Mouse (Mus musculus): ENCODE measurements around the gene Fibp. TPM values are rescaled to one million over a fixed set of nuclear protein-coding genes. Genes with fewer than 3 reads are reported as not detected.

Gene Fibp
- 59.8 and 61.8 TPM in 2 replicates for polyA plus RNA-seq (2015; fragmentation: Nextera tagmentation; extraction: Ambion mirVana)

DNA sequence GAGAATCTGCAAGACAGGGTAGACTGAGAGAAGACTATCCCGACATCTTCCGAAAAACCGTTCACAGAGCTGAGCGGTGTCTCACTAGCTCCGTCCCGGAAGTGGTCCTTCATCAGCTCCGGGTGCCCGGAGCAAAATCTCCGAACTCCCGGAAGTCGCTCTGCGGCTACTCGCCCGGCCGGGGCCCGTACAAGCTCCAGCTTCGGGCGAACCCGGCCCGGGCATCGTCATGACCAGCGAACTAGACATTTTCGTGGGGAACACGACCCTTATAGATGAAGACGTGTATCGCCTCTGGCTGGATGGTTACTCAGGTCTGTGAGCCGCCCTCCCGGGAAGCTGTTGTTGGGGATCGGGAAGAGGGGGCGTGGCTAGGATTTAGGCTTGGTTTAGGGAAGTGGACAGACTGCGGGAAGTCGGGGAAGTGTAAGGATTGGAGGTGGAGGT is at the start of gene Fibp:
Fibp (plus strand) TSS at position 151 of the 447 bp plus-strand sequence.

DNA sequence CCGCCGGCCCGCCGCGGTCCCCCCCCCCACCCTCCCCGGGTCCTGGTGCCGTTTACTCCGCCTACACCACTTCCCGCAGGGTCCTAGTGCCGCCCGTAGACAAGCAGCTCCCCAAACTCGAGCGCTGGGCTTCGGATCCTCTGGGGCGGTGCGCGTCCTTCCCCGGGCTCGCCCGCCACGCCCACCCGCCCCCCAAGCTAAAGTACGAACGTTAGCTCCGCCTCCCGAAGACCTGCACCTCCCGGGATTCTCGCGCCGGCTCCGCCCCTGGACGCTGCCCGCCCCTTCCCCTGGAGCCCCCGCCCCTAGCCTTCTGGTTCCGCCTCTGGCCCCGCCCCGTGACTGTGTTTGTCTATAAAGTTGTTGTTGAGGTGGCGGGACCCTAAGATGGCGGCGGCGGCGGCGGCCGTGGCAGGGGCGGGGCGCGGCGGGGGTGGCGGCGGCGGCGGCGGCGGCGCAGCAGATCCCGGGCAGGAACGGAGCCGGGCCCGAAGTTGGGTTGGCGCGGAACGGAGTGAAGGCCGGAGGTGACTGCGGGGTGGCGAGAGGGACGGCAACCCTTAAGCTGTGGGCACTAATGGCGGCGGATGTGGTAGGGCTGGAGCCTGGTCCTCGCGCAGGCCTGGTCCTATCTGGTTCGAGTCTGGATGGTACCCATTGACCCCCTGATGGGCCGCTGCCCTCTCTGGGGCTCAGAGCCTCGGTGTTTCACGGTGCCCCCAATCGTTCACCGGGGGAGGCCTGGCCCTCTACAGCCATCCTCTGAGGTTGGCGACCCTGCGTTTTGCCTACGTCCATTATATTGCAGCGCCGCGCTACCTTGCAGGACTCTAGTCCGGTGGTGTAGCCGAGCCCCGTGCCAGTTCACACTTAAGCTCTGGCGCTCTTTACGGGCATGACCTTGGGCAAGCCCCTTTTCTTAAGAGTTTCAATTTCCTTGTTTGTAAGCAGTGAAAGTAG is 35.4 kb upstream of the Fibp start, which contains the start of the genes Drap1 and AI837181:
Drap1 (minus strand) TSS at position 198 of the 960 bp plus-strand sequence.
AI837181 (plus strand) TSS at position 363 of the 960 bp plus-strand sequence.

DNA sequence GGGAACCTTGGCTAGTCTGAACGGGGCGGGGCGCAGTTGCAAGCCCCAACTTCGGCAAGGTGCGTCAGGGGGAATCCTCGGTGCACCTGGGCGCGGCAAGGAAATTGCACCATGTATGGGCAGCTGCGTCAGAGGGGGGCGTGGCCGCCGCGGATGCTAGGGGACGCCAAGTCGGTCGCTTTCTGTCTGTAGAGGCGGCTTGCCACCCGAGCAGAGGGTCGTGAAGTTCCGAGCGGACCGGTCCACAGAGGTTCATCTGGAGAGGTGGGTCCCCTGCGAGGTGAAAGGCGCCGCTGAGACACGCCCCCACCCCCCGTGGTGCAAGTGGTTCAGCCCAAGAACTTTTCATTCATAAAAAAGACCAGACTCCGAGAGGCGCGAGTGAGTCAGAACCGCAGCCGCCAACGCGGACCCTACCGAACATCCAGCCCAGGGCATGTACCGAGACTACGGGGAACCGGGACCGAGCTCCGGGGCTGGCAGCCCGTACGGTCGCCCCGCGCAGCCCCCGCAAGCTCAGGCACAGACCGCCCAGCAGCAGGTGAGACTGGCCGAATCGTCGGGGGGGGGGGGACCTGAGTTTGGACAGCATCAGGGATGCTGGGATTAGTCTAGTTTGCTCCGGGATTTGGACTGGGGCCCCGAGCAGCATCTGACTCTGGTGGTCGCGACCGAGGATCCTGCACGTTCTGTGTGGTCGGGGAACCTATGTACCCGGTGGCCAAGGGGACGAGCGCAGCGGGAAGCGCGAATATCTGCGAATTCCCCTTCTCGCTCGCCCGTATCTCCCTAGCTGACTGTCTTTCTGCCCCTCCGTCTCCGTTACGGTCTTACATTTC is 12.7 kb upstream of the Fibp start, which contains the start of gene Fosl1:
Fosl1 (plus strand) TSS at position 33 of the 839 bp plus-strand sequence.

DNA sequence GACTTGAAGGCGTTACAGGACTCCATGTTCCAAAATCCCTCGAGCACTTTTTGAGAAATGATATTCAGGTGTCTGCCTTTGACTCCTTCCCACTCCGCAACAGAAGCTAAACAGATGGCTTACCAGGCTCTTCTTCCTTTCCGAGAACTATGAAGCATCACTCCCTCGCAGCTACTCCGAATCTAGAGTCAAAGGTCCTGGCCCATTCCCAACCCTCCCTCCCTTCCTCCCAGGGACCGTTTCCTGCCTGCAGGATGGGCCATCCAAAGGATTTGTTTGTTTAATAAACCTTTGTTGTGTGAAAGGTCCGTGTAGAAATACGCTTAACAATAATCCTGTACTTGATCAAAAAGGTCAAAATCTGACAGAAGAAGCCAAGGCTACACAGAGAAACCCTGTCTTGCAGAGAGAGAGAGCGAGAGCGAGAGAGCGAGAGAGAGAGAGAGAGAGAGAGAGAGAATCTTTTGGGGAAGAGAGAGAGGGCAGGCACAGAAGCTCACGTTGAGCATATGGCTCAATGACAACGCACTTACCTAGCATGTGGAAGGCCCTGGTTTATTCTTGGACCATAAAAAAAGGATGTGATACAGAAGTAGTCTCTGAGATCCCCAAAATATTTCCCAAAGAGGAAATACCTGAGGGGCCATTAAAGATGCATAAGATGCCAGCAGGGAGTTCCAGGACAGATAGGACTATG is 2.5 kb upstream of the Fibp start, which contains the start of gene Ccdc85b:
Ccdc85b (minus strand) TSS at position 149 of the 697 bp plus-strand sequence.

DNA sequence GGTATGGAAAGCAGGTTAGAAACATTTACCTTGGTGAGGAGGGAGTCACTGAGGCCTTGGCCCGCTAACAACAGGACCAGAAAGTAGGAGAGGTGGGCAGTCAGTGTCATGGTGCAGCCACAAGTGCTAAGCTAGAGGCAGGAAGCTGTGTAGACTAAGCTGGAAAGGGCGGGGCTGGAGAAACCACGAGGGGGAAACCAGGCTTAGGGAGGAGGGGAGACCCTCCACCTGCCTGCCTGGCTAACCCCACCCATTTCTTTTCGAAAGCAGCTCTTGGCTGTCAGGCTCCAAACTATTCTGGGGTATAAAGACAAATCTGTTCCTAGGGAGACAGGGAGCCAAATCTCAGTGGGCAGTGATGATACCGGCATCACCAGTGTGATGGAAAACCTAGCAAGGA is 8.0 kb downstream of the Fibp start, which contains the start of gene Ctsw:
Ctsw (minus strand) TSS at position 134 of the 400 bp plus-strand sequence.

DNA sequence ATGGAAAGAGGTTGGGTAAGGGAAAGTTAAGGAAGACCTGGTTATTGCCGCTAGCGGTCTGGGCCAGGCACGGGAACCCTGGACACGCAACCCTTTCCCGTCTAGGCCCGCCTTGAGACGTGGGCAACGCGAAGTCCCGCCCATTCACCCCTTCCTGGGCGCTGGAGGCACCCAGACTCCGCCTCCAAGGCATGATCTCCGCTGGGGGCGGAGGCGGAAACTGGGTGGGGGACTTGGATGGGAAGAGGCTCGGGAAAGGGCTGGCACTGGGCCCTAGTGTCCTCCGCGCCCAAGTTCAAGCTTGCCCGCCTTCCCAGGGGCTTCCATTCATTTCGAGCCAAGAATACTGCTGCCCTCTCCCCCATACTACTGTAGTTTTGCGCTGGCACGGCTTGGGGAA is 13.3 kb downstream of the Fibp start, which contains the start of gene Efemp2:
Efemp2 (plus strand) TSS at position 235 of the 400 bp plus-strand sequence.

DNA sequence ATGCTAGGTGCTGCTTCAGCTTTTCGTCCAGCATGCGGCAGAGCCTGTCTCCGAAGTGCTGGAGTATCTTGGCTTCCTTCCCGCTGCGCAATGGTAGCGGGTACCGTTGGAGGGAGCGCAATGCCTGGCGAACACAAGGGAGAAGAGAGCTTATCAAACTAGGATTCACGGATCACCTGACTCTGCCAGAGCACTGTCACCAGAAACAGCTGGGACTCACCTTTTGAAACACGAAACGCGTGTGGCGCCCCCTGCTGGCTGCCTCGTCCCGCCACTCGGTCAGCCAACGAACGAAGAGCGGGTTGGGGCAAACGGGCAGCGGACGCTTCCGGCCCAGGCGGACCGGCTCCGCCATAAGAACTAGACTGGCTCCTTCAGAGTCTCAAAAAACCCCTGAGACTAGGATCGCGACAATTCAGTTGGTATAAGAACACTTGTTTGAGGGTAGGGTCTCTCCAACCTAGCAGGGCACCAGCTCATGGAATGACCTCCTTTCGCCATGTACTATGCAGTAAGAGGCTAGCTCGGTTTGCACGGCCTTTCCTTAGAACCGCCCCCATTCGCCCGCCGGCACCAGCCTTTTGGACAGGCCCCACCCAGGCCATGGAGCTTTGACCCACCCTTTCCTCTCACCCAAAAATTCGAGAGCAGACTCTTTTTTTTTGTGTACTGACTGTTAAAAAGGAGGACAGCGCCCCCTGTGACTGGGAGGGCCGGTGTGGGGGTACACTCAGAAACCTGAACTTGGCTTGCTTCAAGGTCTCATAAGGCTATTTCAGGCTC is 27.5 kb downstream of the Fibp start, which contains the start of gene Mus81:
Mus81 (minus strand) TSS at position 635 of the 783 bp plus-strand sequence.

DNA sequence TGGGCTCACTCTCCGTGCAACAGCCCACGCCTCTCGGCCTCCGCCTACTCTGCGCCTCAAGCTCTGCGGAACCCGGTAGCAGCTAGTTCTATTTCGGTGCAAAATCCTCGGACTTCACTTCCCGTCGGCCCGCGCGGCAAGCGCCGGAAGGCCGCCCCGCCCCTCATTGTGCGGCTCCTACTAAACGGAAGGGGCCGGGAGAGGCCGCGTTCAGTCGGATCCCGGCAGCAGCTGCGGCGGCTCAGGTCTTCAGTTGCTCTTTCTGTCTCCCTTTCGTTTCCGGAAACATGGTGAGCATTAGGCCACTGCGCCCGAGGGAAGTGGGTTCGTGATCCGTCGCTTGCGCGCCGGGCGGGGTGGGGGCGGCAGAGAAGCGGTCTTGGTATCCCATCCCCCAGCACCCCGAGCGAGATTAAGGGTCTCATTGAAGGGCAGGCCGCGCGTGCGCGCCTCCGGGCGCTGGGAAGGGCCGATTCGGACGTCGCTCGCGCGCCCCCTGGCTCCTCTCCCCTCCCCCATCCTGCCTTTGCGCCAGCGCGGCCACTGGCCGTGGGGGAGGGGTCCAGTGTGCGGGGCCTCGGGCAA is 30.0 kb downstream of the Fibp start, which contains the start of gene Cfl1:
Cfl1 (plus strand) TSS at position 143 of the 585 bp plus-strand sequence.

DNA sequence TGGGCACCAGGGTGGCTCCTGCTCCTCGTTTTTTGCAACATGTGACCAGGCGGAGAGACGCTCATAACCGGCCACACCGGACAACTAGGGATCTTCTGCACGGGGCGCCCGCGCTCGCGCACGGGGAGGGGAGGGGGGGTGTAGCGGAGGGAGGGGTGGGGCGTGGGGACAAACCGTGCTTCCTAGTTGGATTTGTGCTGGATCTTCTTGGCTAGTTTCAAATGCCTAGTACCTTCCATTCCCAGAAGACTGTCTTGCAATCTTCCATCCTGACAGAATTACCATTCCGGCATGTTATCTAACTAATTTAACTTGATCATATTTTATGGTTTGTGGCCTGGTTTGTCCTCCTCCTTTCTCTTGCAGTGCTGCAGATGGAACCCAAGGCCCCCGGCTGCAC is 43.3 kb downstream of the Fibp start, which contains the start of gene 1700020D05Rik:
1700020D05Rik (minus strand) TSS at position 101 of the 400 bp plus-strand sequence.

DNA sequence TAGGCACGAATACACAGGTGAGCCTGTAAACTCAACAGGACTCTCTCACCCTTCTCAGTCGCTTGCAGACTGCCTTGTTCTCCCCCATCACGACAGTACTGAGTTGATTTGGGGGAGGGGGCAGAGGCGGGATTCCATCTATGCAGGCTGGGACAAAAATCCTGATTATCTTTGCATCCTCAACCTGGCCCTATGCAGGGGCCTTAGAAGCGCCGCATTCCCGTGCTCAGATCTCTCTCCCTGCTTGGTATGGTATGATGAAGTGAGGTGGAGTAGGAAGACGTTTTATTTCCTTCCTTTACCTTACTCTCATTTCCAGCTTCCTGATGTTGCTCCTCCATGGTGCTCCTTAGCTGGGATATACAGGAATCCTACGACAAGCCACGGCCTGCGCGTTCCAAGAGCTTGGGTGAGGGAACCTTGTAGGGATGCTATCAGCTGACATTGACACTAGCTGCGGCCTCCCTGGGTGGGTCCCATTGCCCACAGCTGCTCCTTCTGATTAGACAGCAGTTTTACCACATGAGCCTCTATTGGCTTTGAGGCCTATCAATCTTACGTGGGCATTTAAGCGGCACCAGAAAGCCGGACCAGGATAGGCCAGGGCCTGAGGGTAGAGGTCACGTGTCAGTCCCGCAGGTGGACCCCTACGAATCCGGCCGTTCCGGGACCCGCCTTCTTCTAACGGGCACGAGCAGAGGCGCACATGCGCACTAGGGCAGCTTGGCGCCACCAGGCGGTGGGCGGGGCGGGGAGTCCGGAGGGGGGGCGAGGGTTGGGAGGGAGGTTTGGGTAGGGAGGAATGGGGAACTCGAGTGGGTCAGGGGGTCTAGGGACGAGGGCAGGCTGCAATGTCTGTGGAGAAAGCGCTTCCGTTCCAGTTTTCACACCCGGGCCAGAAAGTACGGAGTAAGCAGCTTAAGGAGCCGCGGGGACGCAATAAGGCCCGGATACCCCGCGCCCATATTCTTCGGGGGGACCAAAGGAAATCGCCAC is 49.9 kb downstream of the Fibp start, which contains the start of gene Snx32:
Snx32 (minus strand) TSS at position 508 of the 996 bp plus-strand sequence.

Other genes starting within 250 kb of the Fibp start
- gene Pacs1, start 187.5 kb upstream of the Fibp start, polyA plus RNA-seq (2015; fragmentation: Nextera tagmentation; extraction: Ambion mirVana), result 6.6 and 7.4 TPM in 2 replicates
- gene Sf3b2, start 165.2 kb upstream of the Fibp start, polyA plus RNA-seq (2015; fragmentation: Nextera tagmentation; extraction: Ambion mirVana), result 128 and 129 TPM in 2 replicates
- gene Gal3st3, start 162.3 kb upstream of the Fibp start, polyA plus RNA-seq (2015; fragmentation: Nextera tagmentation; extraction: Ambion mirVana), result 0.45 and 0.57 TPM in 2 replicates
- gene Catsper1, start 124.9 kb upstream of the Fibp start, polyA plus RNA-seq (2015; fragmentation: Nextera tagmentation; extraction: Ambion mirVana), result not detected in 2 replicates
- 4.5 and 13.1 TPM in 2 replicates for gene Cst6, start 111.0 kb upstream of the Fibp start, polyA plus RNA-seq (2015; fragmentation: Nextera tagmentation; extraction: Ambion mirVana)
- gene Eif1ad, start 93.9 kb upstream of the Fibp start, polyA plus RNA-seq (2015; fragmentation: Nextera tagmentation; extraction: Ambion mirVana), result 21.4 and 25.3 TPM in 2 replicates
- 216 and 231 TPM in 2 replicates for gene Banf1, start 93.4 kb upstream of the Fibp start, polyA plus RNA-seq (2015; fragmentation: Nextera tagmentation; extraction: Ambion mirVana)
- gene Sart1, start 71.9 kb upstream of the Fibp start, polyA plus RNA-seq (2015; fragmentation: Nextera tagmentation; extraction: Ambion mirVana), result 22.0 and 29.6 TPM in 2 replicates
- gene Tsga10ip, start 58.1 kb upstream of the Fibp start, polyA plus RNA-seq (2015; fragmentation: Nextera tagmentation; extraction: Ambion mirVana), result 0.13 TPM in 1 of 2 replicates, not detected in the other
- 361 and 364 TPM in 2 replicates for gene Drap1, start 35.6 kb upstream of the Fibp start, polyA plus RNA-seq (2015; fragmentation: Nextera tagmentation; extraction: Ambion mirVana)
- 46.1 and 48.8 TPM in 2 replicates for gene AI837181, start 35.5 kb upstream of the Fibp start, polyA plus RNA-seq (2015; fragmentation: Nextera tagmentation; extraction: Ambion mirVana)
- gene Fosl1, start 13.1 kb upstream of the Fibp start, polyA plus RNA-seq (2015; fragmentation: Nextera tagmentation; extraction: Ambion mirVana), result not detected in 2 replicates
- gene Ccdc85b, start 2.7 kb upstream of the Fibp start, polyA plus RNA-seq (2015; fragmentation: Nextera tagmentation; extraction: Ambion mirVana), result 6.8 and 8.5 TPM in 2 replicates
- gene Ctsw, start 7.9 kb downstream of the Fibp start, polyA plus RNA-seq (2015; fragmentation: Nextera tagmentation; extraction: Ambion mirVana), result 0.15 and 0.55 TPM in 2 replicates
- gene Efemp2, start 13.3 kb downstream of the Fibp start, polyA plus RNA-seq (2015; fragmentation: Nextera tagmentation; extraction: Ambion mirVana), result 53.2 and 70.8 TPM in 2 replicates
- 29.2 and 31.8 TPM in 2 replicates for gene Mus81, start 27.8 kb downstream of the Fibp start, polyA plus RNA-seq (2015; fragmentation: Nextera tagmentation; extraction: Ambion mirVana)
- 666 and 916 TPM in 2 replicates for gene Cfl1, start 29.8 kb downstream of the Fibp start, polyA plus RNA-seq (2015; fragmentation: Nextera tagmentation; extraction: Ambion mirVana)
- 0.14 TPM in 1 of 2 replicates, not detected in the other for gene 1700020D05Rik, start 43.2 kb downstream of the Fibp start, polyA plus RNA-seq (2015; fragmentation: Nextera tagmentation; extraction: Ambion mirVana)
- gene Snx32, start 49.9 kb downstream of the Fibp start, polyA plus RNA-seq (2015; fragmentation: Nextera tagmentation; extraction: Ambion mirVana), result 6.4 and 8.5 TPM in 2 replicates
- 0.65 TPM in 1 of 2 replicates, not detected in the other for gene Ovol1, start 100.0 kb downstream of the Fibp start, polyA plus RNA-seq (2015; fragmentation: Nextera tagmentation; extraction: Ambion mirVana)
- 1.1 and 2.0 TPM in 2 replicates for gene Ap5b1, start 107.4 kb downstream of the Fibp start, polyA plus RNA-seq (2015; fragmentation: Nextera tagmentation; extraction: Ambion mirVana)
- 48.4 and 58.1 TPM in 2 replicates for gene Rnaseh2c, start 141.3 kb downstream of the Fibp start, polyA plus RNA-seq (2015; fragmentation: Nextera tagmentation; extraction: Ambion mirVana)
- gene Kat5, start 149.6 kb downstream of the Fibp start, polyA plus RNA-seq (2015; fragmentation: Nextera tagmentation; extraction: Ambion mirVana), result 28.4 and 28.8 TPM in 2 replicates
- gene Rela, start 176.9 kb downstream of the Fibp start, polyA plus RNA-seq (2015; fragmentation: Nextera tagmentation; extraction: Ambion mirVana), result 24.4 and 28.3 TPM in 2 replicates
- 20.3 and 21.1 TPM in 2 replicates for gene Sipa1, start 203.1 kb downstream of the Fibp start, polyA plus RNA-seq (2015; fragmentation: Nextera tagmentation; extraction: Ambion mirVana)
- 15.5 and 16.8 TPM in 2 replicates for gene Map3k11, start 228.1 kb downstream of the Fibp start, polyA plus RNA-seq (2015; fragmentation: Nextera tagmentation; extraction: Ambion mirVana)
- 4.7 and 6.5 TPM in 2 replicates for gene Pcnx3, start 228.3 kb downstream of the Fibp start, polyA plus RNA-seq (2015; fragmentation: Nextera tagmentation; extraction: Ambion mirVana)
- gene Kcnk7, start 243.8 kb downstream of the Fibp start, polyA plus RNA-seq (2015; fragmentation: Nextera tagmentation; extraction: Ambion mirVana), result 0.35 and 0.52 TPM in 2 replicates

All from skeletal muscle tissue, postnatal 0 days (tissue).